Mouse (Mus musculus) testis, adult 2 months (tissue): ENCODE data around the gene Vmn1r13.
"Not testable (repeated sequence)": the region's sequence is repeated elsewhere in the genome, so short reads cannot be mapped to it uniquely, and the experiment has no call there.

Source experiments
- CTCF ChIP-seq: fragments of 200-500 bp; IDR thresholded peaks from 2 replicates; pipeline ENCODE4 v1.5.1; 2012; ENCODE audit warnings: low read depth, mild to moderate bottlenecking, inconsistent platforms, low read length, moderate library complexity; ENCODE audit not compliant: control insufficient read depth, insufficient read depth, insufficient replicate concordance
- POLR2A ChIP-seq: fragments of 200-500 bp; IDR thresholded peaks from 2 replicates; pipeline ENCODE4 v1.6.1; 2012; ENCODE audit warnings: low read depth, mild to moderate bottlenecking, inconsistent platforms, low read length, moderate library complexity; ENCODE audit not compliant: control insufficient read depth

DNA sequence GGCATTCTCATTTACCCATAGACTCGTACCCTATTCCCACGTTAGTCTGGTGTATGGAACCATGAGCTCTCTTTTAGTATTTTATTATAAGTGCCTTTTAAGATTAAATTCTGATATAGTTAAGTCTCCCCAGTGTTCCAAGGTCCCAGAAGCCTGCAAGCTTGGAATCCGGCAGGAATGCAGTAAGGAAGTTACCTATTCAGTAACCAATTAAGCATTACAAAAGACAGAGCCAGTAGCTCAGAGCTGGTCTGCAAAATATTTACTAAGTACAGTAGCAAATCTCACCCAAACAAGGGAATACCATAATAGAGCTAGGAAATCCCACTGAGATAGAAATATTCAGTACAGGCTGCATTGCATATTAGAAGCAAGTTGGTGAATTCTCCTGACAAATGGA is 13.1 kb upstream of the Vmn1r13 start:
- TF ChIP-seq POLR2A, CTCF: not testable (repeated sequence)
